Mouse (Mus musculus): ENCODE measurements around the gene Elmo2. TPM values are rescaled to one million over a fixed set of nuclear protein-coding genes. Genes with fewer than 3 reads are reported as not detected.

Gene Elmo2
- polyA plus RNA-seq, 1 experiment from 2014 or later, result 94.6 TPM

GRCm38 (mm10) chr2:165305438-165305837 lies 20.8 kb downstream of the Elmo2 start:
- no peak for DNase-seq (ENCODE audit: low spot score)
- peaks cover 93% of the 10 kb centered on the region for H3K36me3 ChIP-seq
- WGBS, result 93% methylated on average over 8 of the region's 8 CpGs

GRCm38 (mm10) chr2:165304819-165305218 lies 21.5 kb downstream of the Elmo2 start:
- no peak overlapping the region for H3K4me3 ChIP-seq
- peaks cover 5% of the 10 kb centered on the region; the same call in 1 of the 2 replicates for H3K4me1 ChIP-seq (replicated peaks)
- H3K27ac ChIP-seq, result no peak overlapping the region
- DNase-seq (ENCODE audit: low spot score), result no peak
- H3K36me3 ChIP-seq, result peaks cover 93% of the 10 kb centered on the region
- 88% methylated on average over 19 of the region's 19 CpGs for WGBS
- H3K9me3 ChIP-seq, result no peaks in the 10 kb centered on the region
- no peaks in the 10 kb centered on the region for H3K27me3 ChIP-seq (ENCODE audit: insufficient read depth, poor library complexity, severe bottlenecking)

More at GRCm38 (mm10) chr2:165305438-165305837, 20.8 kb downstream of the Elmo2 start:
- Histone ChIP-seq H3K27ac (no peak overlapping the region), H3K9me3 (no peaks in the 10 kb centered on the region), H3K4me3 (no peak overlapping the region), H3K27me3 (ENCODE audit: insufficient read depth, poor library complexity, severe bottlenecking) (no peaks in the 10 kb centered on the region), H3K4me1 (replicated peaks) (peaks cover 9% of the 10 kb centered on the region)

- no peaks in the 10 kb centered on the region for H3K9me3 ChIP-seq
- no peak overlapping the region for H3K27ac ChIP-seq
- H3K36me3 ChIP-seq, result peaks cover 93% of the 10 kb centered on the region
- no peak overlapping the region for H3K4me3 ChIP-seq
- 90% methylated on average over 6 of the region's 6 CpGs for WGBS
- 0 out of 2 replicates have a peak, but pooled peaks cover 5% of the 10 kb centered on the region for H3K4me1 ChIP-seq (replicated peaks)
- DNase-seq (ENCODE audit: low spot score), result no peak
- no peaks in the 10 kb centered on the region for H3K27me3 ChIP-seq (ENCODE audit: insufficient read depth, poor library complexity, severe bottlenecking)
These were observed 22.8 kb downstream of the Elmo2 start for GRCm38 (mm10) chr2:165303354-165304012.

GRCm38 (mm10) chr2:165301409-165301808 lies 24.9 kb downstream of the Elmo2 start:
- H3K36me3 ChIP-seq, result peaks cover 93% of the 10 kb centered on the region
- no peak overlapping the region for H3K4me3 ChIP-seq
- no peak for DNase-seq (ENCODE audit: low spot score)
- no peaks in the 10 kb centered on the region for H3K9me3 ChIP-seq
- H3K4me1 ChIP-seq (replicated peaks), result 0 out of 2 replicates have a peak, but pooled peaks cover 5% of the 10 kb centered on the region
- 63% methylated on average over 3 of the region's 3 CpGs for WGBS
- no peak overlapping the region for H3K27ac ChIP-seq
- no peaks in the 10 kb centered on the region for H3K27me3 ChIP-seq (ENCODE audit: insufficient read depth, poor library complexity, severe bottlenecking)

GRCm38 (mm10) chr2:165300885-165301284 lies 25.4 kb downstream of the Elmo2 start:
- 85% methylated on average over 6 of the region's 6 CpGs for WGBS
- Histone ChIP-seq H3K4me3 (no peak overlapping the region), H3K36me3 (peaks cover 94% of the 10 kb centered on the region), H3K27ac (no peak overlapping the region), H3K27me3 (ENCODE audit: insufficient read depth, poor library complexity, severe bottlenecking) (no peaks in the 10 kb centered on the region), H3K4me1 (replicated peaks) (0 out of 2 replicates have a peak, but pooled peaks cover 5% of the 10 kb centered on the region), H3K9me3 (no peaks in the 10 kb centered on the region)
- DNase-seq (ENCODE audit: low spot score), result no peak

GRCm38 (mm10) chr2:165300424-165300823 lies 25.9 kb downstream of the Elmo2 start:
- 87% methylated on average over 8 of the region's 8 CpGs for WGBS
- H3K27ac ChIP-seq, result no peak overlapping the region
- DNase-seq (ENCODE audit: low spot score), result no peak
- no peaks in the 10 kb centered on the region for H3K27me3 ChIP-seq (ENCODE audit: insufficient read depth, poor library complexity, severe bottlenecking)
- H3K4me1 ChIP-seq (replicated peaks), result 0 out of 2 replicates have a peak, but pooled peaks cover 5% of the 10 kb centered on the region
- H3K36me3 ChIP-seq, result peaks cover 94% of the 10 kb centered on the region
- no peaks in the 10 kb centered on the region for H3K9me3 ChIP-seq
- H3K4me3 ChIP-seq, result no peak overlapping the region

GRCm38 (mm10) chr2:165297429-165297828 lies 28.9 kb downstream of the Elmo2 start:
- Histone ChIP-seq H3K27ac (peak overlapping the region; percentile 9; the same call in 1 of the 2 replicates), H3K9me3 (no peaks in the 10 kb centered on the region), H3K4me3 (no peak overlapping the region), H3K36me3 (peaks cover 94% of the 10 kb centered on the region), H3K4me1 (replicated peaks) (0 out of 2 replicates have a peak, but pooled peaks cover 5% of the 10 kb centered on the region), H3K27me3 (ENCODE audit: insufficient read depth, poor library complexity, severe bottlenecking) (no peaks in the 10 kb centered on the region)
- DNase-seq (ENCODE audit: low spot score), result no peak
- WGBS, result 90% methylated on average over 11 of the region's 11 CpGs

- 0 out of 2 replicates have a peak, but pooled peaks cover 5% of the 10 kb centered on the region for H3K4me1 ChIP-seq (replicated peaks)
- H3K4me3 ChIP-seq, result no peak overlapping the region
- WGBS, result 84% methylated on average over 18 of the region's 18 CpGs
- no peaks in the 10 kb centered on the region for H3K27me3 ChIP-seq (ENCODE audit: insufficient read depth, poor library complexity, severe bottlenecking)
- H3K9me3 ChIP-seq, result no peaks in the 10 kb centered on the region
- no peak overlapping the region for H3K27ac ChIP-seq
- no peak for DNase-seq (ENCODE audit: low spot score)
- peaks cover 100% of the 10 kb centered on the region for H3K36me3 ChIP-seq
These were observed 29.7 kb downstream of the Elmo2 start for GRCm38 (mm10) chr2:165296571-165296970.

GRCm38 (mm10) chr2:165288315-165289031 lies 37.8 kb downstream of the Elmo2 start:
- no peak for DNase-seq (ENCODE audit: low spot score)
- Histone ChIP-seq H3K27me3 (ENCODE audit: insufficient read depth, poor library complexity, severe bottlenecking) (no peaks in the 10 kb centered on the region), H3K36me3 (peaks cover 48% of the 10 kb centered on the region), H3K9me3 (no peaks in the 10 kb centered on the region), H3K27ac (peak overlapping the region; percentile 85), H3K4me3 (peak overlapping the region; percentile 72), H3K4me1 (replicated peaks) (peaks cover 30% of the 10 kb centered on the region)
- 72% methylated on average over 18 of the region's 18 CpGs for WGBS

GRCm38 (mm10) chr2:165287202-165287984 lies 38.9 kb downstream of the Elmo2 start, which contains the start of gene Slc35c2:
TSS of gene Slc35c2 (minus strand) at chr2:165287869.
- WGBS, result 1% methylated on average over 49 of the region's 49 CpGs
- DNase-seq (ENCODE audit: low spot score), result peak; percentile 95
- peak within 1 kb of the TSS; percentile 85 for H3K27ac ChIP-seq
- H3K9me3 ChIP-seq, result no peaks in the 10 kb centered on the region
- H3K4me3 ChIP-seq, result peak within 1 kb of the TSS; percentile 72
- H3K36me3 ChIP-seq, result peaks cover 48% of the 10 kb centered on the region
- peaks cover 37% of the 10 kb centered on the region for H3K4me1 ChIP-seq (replicated peaks)
- no peaks in the 10 kb centered on the region for H3K27me3 ChIP-seq (ENCODE audit: insufficient read depth, poor library complexity, severe bottlenecking)

GRCm38 (mm10) chr2:165286361-165287201 lies 39.7 kb downstream of the Elmo2 start:
- DNase-seq (ENCODE audit: low spot score), result no peak
- Histone ChIP-seq H3K4me3 (peak overlapping the region; percentile 72), H3K36me3 (peaks cover 48% of the 10 kb centered on the region), H3K9me3 (no peaks in the 10 kb centered on the region), H3K27ac (peak overlapping the region; percentile 85), H3K4me1 (replicated peaks) (peaks cover 43% of the 10 kb centered on the region), H3K27me3 (ENCODE audit: insufficient read depth, poor library complexity, severe bottlenecking) (no peaks in the 10 kb centered on the region)
- 72% methylated on average over 18 of the region's 18 CpGs for WGBS

GRCm38 (mm10) chr2:165285621-165286020 lies 40.7 kb downstream of the Elmo2 start:
- Histone ChIP-seq H3K9me3 (no peaks in the 10 kb centered on the region), H3K27me3 (ENCODE audit: insufficient read depth, poor library complexity, severe bottlenecking) (no peaks in the 10 kb centered on the region), H3K27ac (no peak overlapping the region), H3K4me1 (replicated peaks) (peaks cover 43% of the 10 kb centered on the region), H3K4me3 (no peak overlapping the region), H3K36me3 (peaks cover 48% of the 10 kb centered on the region)
- no peak for DNase-seq (ENCODE audit: low spot score)
- WGBS, result 89% methylated on average over 8 of the region's 8 CpGs

Measured in hindbrain, embryonic 10.5 days (tissue).